Mouse (Mus musculus) limb, embryonic 12.5 days (tissue): ENCODE results near the gene Med18. TPM values are rescaled to one million over a fixed set of nuclear protein-coding genes. Genes with fewer than 3 reads are reported as not detected.
"Not testable (repeated sequence)": the region's sequence is repeated elsewhere in the genome, so short reads cannot be mapped to it uniquely, and the experiment has no call there.

Experiments used
- ATAC-seq: fragments of 200-750 bp; cut with Nextera tagmentation; 2 replicates; pipeline ENCODE4 v1.8.0; 2017; ENCODE audit warnings: low read depth, moderate TSS enrichment; ENCODE audit not compliant: insufficient number of reproducible peaks, insufficient read depth, low FRiP score, low TSS enrichment
- H3K27ac ChIP-seq: fragments of 300-500 bp; sonication (generic); 2 replicates; pipeline ENCODE4 v1.5.1; 2016; ENCODE audit warnings: mild to moderate bottlenecking, moderate library complexity
- H3K27me3 ChIP-seq: fragments of 300-500 bp; sonication (generic); 2 replicates; pipeline ENCODE4 v1.6.1; 2016; ENCODE audit warnings: mild to moderate bottlenecking, moderate library complexity
- H3K36me3 ChIP-seq: fragments of 300-500 bp; sonication (generic); 2 replicates; pipeline ENCODE4 v1.6.1; 2016; ENCODE audit warnings: mild to moderate bottlenecking, moderate library complexity
- H3K4me1 ChIP-seq: fragments of 300-500 bp; sonication (generic); replicated peaks from 2 replicates; pipeline ENCODE4 v1.6.1; 2016
- H3K4me2 ChIP-seq: fragments of 300-500 bp; sonication (generic); 2 replicates; pipeline ENCODE4 v1.6.1; 2016; ENCODE audit warnings: mild to moderate bottlenecking, moderate library complexity
- H3K4me3 ChIP-seq: fragments of 300-500 bp; sonication (generic); replicated peaks from 2 replicates; pipeline ENCODE4 v1.5.1; 2016; ENCODE audit warnings: mild to moderate bottlenecking
- H3K9ac ChIP-seq: fragments of 300-500 bp; sonication (generic); replicated peaks from 2 replicates; pipeline ENCODE4 v1.6.1; 2016; ENCODE audit warnings: mild to moderate bottlenecking, moderate library complexity
- H3K9me3 ChIP-seq: fragments of 300-500 bp; sonication (generic); 2 replicates; pipeline ENCODE4 v1.6.1; 2016; ENCODE audit warnings: mild to moderate bottlenecking, moderate library complexity
- WGBS: fragments of 180-500 bp; shearing (Covaris S2); methylation state at CpG from one replicate; pipeline ENCODE4 v1.1.7; 2016; 5-methylcytosine and 5-hydroxymethylcytosine counted together
- polyA plus RNA-seq: library from polyadenylated mRNA; unstranded; fragments of >200 nt; fragmentation: Nextera tagmentation; extraction: Ambion mirVana; gene quantifications from 2 replicates; pipeline ENCODE4 v1.2.1, GENCODE M21; 2016

Gene Med18
- polyA plus RNA-seq, 1 experiment from 2014 or later: 35.0 TPM

GRCm38 (mm10) chr4:132494271-132494918, 30.7 kb upstream of the Med18 start:
- Histone ChIP-seq H3K4me3 (no peak overlapping the region), H3K27ac (no peak overlapping the region), H3K36me3 (peaks cover 53% of the 10 kb centered on the region), H3K27me3 (no peaks in the 10 kb centered on the region), H3K9ac (no peak overlapping the region), H3K4me2 (no peak overlapping the region), H3K9me3 (no peaks in the 10 kb centered on the region), H3K4me1 (peaks cover 22% of the 10 kb centered on the region)
- no peak for ATAC-seq
- 87% methylated on average over 20 of the region's 20 CpGs for WGBS

DNA sequence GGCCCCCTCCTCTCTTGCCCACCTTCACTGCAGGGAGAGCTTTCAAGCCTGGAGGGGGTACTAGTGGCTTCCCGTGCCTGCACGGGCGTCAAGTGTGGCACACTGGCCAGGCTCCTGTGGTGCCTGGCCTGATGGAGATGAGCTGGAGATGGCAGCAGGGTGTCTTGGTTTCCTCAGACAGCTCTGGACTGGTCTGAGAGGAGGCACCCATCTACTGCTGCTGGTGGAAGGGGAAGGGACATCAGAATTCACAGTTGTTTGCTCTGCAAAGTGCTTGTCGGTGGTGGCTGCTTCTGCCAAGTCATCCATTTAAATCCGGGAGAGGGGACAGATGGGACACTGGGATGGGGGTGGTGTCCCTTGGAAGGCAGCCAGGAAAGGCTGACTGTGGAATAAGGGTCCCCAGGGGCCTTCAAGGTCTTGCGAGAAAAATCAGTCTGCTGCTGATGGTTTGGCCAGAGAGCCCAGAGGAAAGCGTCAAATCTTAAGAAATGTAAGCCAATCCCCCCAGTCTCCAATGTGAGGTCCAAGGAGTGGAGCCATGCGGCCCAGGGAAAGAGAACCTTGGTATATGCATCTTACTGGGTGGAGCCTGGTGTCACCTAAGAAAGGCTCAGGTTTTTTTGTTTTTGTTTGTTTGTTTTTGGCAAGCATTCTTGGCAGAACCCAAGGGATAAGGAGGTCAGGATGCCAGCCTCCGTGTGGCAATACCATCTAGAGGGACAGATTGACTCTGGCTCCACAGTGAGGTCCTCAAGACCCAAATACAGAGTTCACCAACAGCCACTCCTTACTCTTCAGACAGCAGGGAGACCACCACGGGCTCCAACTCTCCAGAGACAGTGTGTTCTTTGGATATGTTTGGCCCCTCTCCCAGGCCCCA, 28.7 kb upstream of the Med18 start:
- Histone ChIP-seq H3K36me3 (peaks cover 34% of the 10 kb centered on the region), H3K9me3 (no peaks in the 10 kb centered on the region), H3K4me2 (no peak overlapping the region), H3K4me1 (peaks cover 22% of the 10 kb centered on the region), H3K27me3 (no peaks in the 10 kb centered on the region), H3K27ac (no peak overlapping the region), H3K9ac (no peak overlapping the region), H3K4me3 (no peak overlapping the region)
- WGBS: 69% methylated on average over 10 of the region's 10 CpGs
- no peak for ATAC-seq

- Histone ChIP-seq H3K9ac (no peak overlapping the region), H3K4me3 (no peak overlapping the region), H3K36me3 (peaks cover 27% of the 10 kb centered on the region), H3K4me1 (peaks cover 22% of the 10 kb centered on the region), H3K9me3 (no peaks in the 10 kb centered on the region), H3K27ac (no peak overlapping the region), H3K4me2 (no peak overlapping the region), H3K27me3 (no peaks in the 10 kb centered on the region)
- ATAC-seq: no peak
- 85% methylated on average over 6 of the region's 6 CpGs for WGBS
These were observed 28.0 kb upstream of the Med18 start for GRCm38 (mm10) chr4:132491748-132492147.

GRCm38 (mm10) chr4:132491057-132491456, 27.3 kb upstream of the Med18 start:
- H3K9ac ChIP-seq: no peak overlapping the region
- H3K36me3 ChIP-seq: peaks cover 25% of the 10 kb centered on the region
- no peak overlapping the region for H3K27ac ChIP-seq
- no peaks in the 10 kb centered on the region for H3K9me3 ChIP-seq
- ATAC-seq: no peak
- no peaks in the 10 kb centered on the region for H3K27me3 ChIP-seq
- no peak overlapping the region for H3K4me3 ChIP-seq
- 93% methylated on average over 8 of the region's 8 CpGs for WGBS
- H3K4me2 ChIP-seq: no peak overlapping the region
- peaks cover 22% of the 10 kb centered on the region for H3K4me1 ChIP-seq

DNA sequence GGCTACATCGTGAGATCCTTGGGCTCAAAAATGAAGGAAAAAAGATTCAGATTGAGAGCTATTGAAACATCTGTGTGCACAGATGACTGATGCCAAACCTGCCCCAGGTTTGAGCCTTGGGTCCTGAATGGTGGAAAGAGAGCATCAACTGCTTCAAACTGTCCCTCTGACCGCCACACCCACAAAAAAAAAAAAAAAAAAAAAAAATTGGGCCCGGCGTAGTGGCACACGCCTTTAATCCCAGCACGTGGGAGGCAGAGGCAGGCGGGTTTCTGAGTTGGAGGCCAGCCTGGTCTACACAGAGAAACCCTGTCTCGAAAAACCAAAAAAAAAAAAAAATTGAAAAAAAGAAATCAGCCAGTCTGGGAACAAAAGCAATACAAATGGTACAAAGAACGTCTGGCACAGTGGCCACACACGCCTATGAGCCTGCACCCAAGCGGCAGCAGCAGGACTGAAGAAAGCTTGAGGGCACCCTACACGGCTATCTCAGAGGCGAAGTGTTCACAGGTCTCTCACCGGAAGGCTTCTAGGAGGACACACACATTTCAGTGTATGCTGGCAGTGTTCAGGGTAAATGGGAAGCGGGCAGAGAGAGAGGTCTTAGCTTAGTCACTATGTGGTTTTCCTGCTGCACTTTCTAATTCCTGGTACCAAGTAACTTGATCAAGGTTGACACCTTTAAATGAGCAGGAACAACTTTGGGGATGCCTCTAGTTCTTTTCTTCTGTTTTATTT, 26.7 kb upstream of the Med18 start:
- no peaks in the 10 kb centered on the region for H3K9me3 ChIP-seq
- H3K9ac ChIP-seq: no peak overlapping the region
- 94% methylated on average over 15 of the region's 15 CpGs for WGBS
- peaks cover 25% of the 10 kb centered on the region for H3K36me3 ChIP-seq
- H3K4me2 ChIP-seq: no peak overlapping the region
- H3K27me3 ChIP-seq: no peaks in the 10 kb centered on the region
- H3K27ac ChIP-seq: no peak overlapping the region
- H3K4me1 ChIP-seq: peaks cover 22% of the 10 kb centered on the region
- ATAC-seq: no peak
- no peak overlapping the region for H3K4me3 ChIP-seq

GRCm38 (mm10) chr4:132488976-132489375, 25.3 kb upstream of the Med18 start:
- H3K4me3 ChIP-seq: no peak overlapping the region
- 65% methylated on average over 6 of the region's 6 CpGs for WGBS
- H3K4me1 ChIP-seq: peaks cover 9% of the 10 kb centered on the region; the same call in 1 of the 2 replicates
- H3K27me3 ChIP-seq: no peaks in the 10 kb centered on the region
- H3K36me3 ChIP-seq: peaks cover 19% of the 10 kb centered on the region
- no peak overlapping the region for H3K9ac ChIP-seq
- no peak for ATAC-seq
- H3K4me2 ChIP-seq: no peak overlapping the region
- no peaks in the 10 kb centered on the region for H3K9me3 ChIP-seq
- no peak overlapping the region for H3K27ac ChIP-seq

- Histone ChIP-seq H3K27me3 (no peaks in the 10 kb centered on the region), H3K9ac (no peak overlapping the region), H3K4me2 (no peak overlapping the region), H3K4me3 (no peak overlapping the region), H3K4me1 (peaks cover 9% of the 10 kb centered on the region; the same call in 1 of the 2 replicates), H3K36me3 (peaks cover 17% of the 10 kb centered on the region), H3K27ac (no peak overlapping the region), H3K9me3 (no peaks in the 10 kb centered on the region)
- no peak for ATAC-seq
- 66% methylated on average over 3 of the region's 3 CpGs for WGBS
These were observed 24.8 kb upstream of the Med18 start for GRCm38 (mm10) chr4:132488521-132488920.

DNA sequence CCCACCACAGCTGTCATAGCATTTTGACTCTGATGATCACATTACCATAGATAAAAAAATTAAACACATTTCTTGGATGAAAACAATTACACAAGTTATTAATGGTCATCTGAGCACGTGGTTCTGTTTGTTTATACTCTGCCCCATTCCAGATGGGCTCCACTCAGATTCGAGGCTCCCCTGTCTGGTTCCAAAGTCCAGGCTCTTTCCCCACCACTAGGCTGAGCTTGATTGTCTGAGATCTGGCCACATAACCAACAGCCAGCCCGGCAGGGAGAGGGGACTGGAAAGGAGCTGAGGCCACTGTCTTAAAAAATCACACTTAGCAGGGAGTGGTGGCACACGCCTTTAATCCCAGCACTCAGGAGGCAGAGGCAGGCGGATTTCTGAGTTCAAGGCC, 21.1 kb upstream of the Med18 start:
- Histone ChIP-seq H3K36me3 (no peaks in the 10 kb centered on the region), H3K9ac (no peak overlapping the region), H3K4me3 (no peak overlapping the region), H3K27me3 (no peaks in the 10 kb centered on the region), H3K4me2 (no peak overlapping the region), H3K4me1 (no peaks in the 10 kb centered on the region), H3K9me3 (no peaks in the 10 kb centered on the region), H3K27ac (no peak overlapping the region)
- WGBS: 73% methylated on average over 5 of the region's 5 CpGs
- ATAC-seq: no peak

DNA sequence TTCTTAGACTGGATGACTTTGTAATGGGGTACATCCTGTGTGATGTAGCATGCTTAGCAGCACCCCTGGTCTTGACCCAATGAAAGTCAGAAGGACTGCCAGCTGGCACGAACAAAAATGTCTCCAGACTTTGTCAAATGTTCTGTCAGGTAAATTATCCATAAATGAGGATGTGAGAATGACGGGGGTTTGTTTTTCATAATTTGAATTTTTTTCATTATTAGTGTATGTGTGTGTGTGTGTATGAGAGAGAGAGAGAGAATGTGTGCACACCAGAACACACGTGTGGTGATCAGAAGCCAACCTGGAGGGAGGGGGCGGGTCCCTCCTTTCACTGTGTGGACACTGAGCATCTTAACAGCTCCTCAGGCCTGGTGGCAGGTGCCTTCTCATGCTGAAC, 20.5 kb upstream of the Med18 start:
- no peak for ATAC-seq
- no peak overlapping the region for H3K4me2 ChIP-seq
- no peaks in the 10 kb centered on the region for H3K27me3 ChIP-seq
- H3K4me3 ChIP-seq: no peak overlapping the region
- 79% methylated on average over 4 of the region's 4 CpGs for WGBS
- H3K9me3 ChIP-seq: no peaks in the 10 kb centered on the region
- no peak overlapping the region for H3K9ac ChIP-seq
- H3K27ac ChIP-seq: no peak overlapping the region
- H3K4me1 ChIP-seq: no peaks in the 10 kb centered on the region
- H3K36me3 ChIP-seq: no peaks in the 10 kb centered on the region

DNA sequence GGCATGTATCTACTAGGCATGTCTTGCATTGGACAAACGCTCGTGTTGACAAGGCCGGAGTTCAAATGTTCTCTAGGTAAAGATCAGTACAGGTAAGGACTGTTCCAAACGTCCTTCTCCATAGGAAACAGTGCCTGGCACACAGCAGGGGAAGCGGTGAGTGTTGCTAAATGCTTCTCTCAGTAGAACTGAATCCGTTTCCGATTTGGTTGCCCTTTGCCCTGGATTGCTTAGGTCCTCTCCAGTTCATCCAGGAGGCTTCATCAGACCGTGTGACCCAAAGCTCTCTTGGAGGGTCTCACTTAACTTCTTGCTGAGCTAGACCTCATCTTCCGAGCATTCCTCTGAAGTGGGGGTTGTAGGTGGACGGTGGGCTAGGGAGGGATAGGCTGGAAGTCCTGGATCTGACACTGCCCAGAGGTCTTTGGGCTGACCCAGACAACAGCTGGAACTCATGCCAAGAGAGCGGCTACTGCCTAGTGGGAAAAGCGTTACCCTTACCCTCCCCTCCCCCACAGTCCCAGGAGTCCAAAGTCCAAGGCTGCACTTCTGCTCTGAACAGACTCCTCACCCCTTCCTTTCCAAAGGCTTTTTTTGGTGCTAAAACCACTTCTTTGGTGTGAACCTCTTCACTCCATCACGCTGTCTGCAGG, 19.4 kb upstream of the Med18 start:
- Histone ChIP-seq H3K36me3 (no peaks in the 10 kb centered on the region), H3K4me1 (no peaks in the 10 kb centered on the region), H3K9ac (no peak overlapping the region), H3K9me3 (no peaks in the 10 kb centered on the region), H3K4me2 (no peak overlapping the region), H3K27me3 (no peaks in the 10 kb centered on the region), H3K27ac (no peak overlapping the region), H3K4me3 (no peak overlapping the region)
- 74% methylated on average over 13 of the region's 13 CpGs for WGBS
- ATAC-seq: no peak

DNA sequence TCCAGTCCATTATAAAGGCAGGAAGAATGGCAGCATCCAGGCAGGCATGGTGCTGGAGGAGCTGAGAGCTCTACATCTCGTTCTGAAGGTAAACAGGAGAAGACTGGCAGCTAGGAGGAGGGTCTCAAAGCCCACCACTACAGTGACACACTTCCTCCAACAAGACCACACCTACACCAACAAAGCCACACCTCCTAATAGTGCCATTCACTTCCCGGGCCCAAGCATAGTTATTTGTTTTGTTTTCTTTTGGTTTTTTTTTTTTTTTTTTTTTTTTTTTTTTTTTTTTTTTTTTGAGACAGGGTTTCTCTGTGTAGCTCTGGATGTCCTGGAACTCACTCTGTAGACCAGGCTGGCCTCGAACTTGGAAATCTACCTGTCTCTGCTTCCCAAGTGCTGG, 18.4 kb upstream of the Med18 start:
- not testable (repeated sequence) for H3K27me3 ChIP-seq, H3K9ac ChIP-seq, H3K27ac ChIP-seq, H3K4me2 ChIP-seq, H3K9me3 ChIP-seq, H3K36me3 ChIP-seq, ATAC-seq, H3K4me1 ChIP-seq, H3K4me3 ChIP-seq
- WGBS: 80% methylated on average over 3 of the region's 3 CpGs
